Mouse (Mus musculus) cortical plate, adult 2 months (tissue): ENCODE measurements at regions not wholly inside any gene's neighbourhood (a gene's known extent, or its start where the extent isn't known, plus 50 kb on each side); places are given as distances from the start of the nearest gene placed in this dataset.

Experiments
- CTCF ChIP-seq: fragments of 200-500 bp; IDR thresholded peaks from 2 replicates; pipeline ENCODE4 v1.5.1; 2011; ENCODE audit warnings: mild to moderate bottlenecking, control low read depth, low read length; ENCODE audit not compliant: insufficient read depth; ENCODE audit errors: extremely low read depth
- POLR2A ChIP-seq: fragments of 200-500 bp; IDR thresholded peaks from 2 replicates; pipeline ENCODE4 v1.6.1; 2011; ENCODE audit warnings: mild to moderate bottlenecking, low read length, control low read depth; ENCODE audit not compliant: insufficient read depth; ENCODE audit errors: extremely low read depth

GRCm38 (mm10) chr4:140297912-140298620, 51.5 kb upstream of the Igsf21 start:
- TF ChIP-seq CTCF = no peak
- TF ChIP-seq POLR2A = no peak
